Mouse (Mus musculus) hindbrain, embryonic 12.5 days (tissue): ENCODE results near the gene Wrap73. TPM values are rescaled to one million over a fixed set of nuclear protein-coding genes. Genes with fewer than 3 reads are reported as not detected.

Experiments used
- ATAC-seq: fragments of 200-750 bp; cut with Nextera tagmentation; 2 replicates; pipeline ENCODE4 v1.8.0; 2017; ENCODE audit warnings: moderate TSS enrichment; ENCODE audit not compliant: low FRiP score
- H3K27ac ChIP-seq: fragments of 300-500 bp; sonication (generic); 2 replicates; pipeline ENCODE4 v1.5.1; 2016; ENCODE audit warnings: mild to moderate bottlenecking
- H3K27me3 ChIP-seq: fragments of 300-500 bp; sonication (generic); 2 replicates; pipeline ENCODE4 v1.6.1; 2016; ENCODE audit warnings: mild to moderate bottlenecking
- H3K36me3 ChIP-seq: fragments of 300-500 bp; sonication (generic); 2 replicates; pipeline ENCODE4 v1.6.1; 2016; ENCODE audit warnings: mild to moderate bottlenecking
- H3K4me1 ChIP-seq: fragments of 300-500 bp; sonication (generic); 2 replicates; pipeline ENCODE4 v1.6.1; 2016
- H3K4me2 ChIP-seq: fragments of 300-500 bp; sonication (generic); replicated peaks from 2 replicates; pipeline ENCODE4 v1.6.1; 2016; ENCODE audit warnings: mild to moderate bottlenecking
- H3K4me3 ChIP-seq: fragments of 300-500 bp; sonication (generic); 2 replicates; pipeline ENCODE4 v1.5.1; 2016; ENCODE audit warnings: mild to moderate bottlenecking
- H3K9ac ChIP-seq: fragments of 300-500 bp; sonication (generic); 2 replicates; pipeline ENCODE4 v1.6.1; 2016; ENCODE audit warnings: mild to moderate bottlenecking, moderate library complexity
- H3K9me3 ChIP-seq: fragments of 300-500 bp; sonication (generic); replicated peaks from 2 replicates; pipeline ENCODE4 v1.6.1; 2016; ENCODE audit warnings: mild to moderate bottlenecking
- WGBS: fragments of 180-500 bp; shearing (Covaris S2); methylation state at CpG from one replicate; pipeline ENCODE4 v1.1.7; 2016; 5-methylcytosine and 5-hydroxymethylcytosine counted together
- polyA plus RNA-seq: library from polyadenylated mRNA; unstranded; fragments of >200 nt; fragmentation: Nextera tagmentation; extraction: Ambion mirVana; gene quantifications from 2 replicates; pipeline ENCODE4 v1.2.1, GENCODE M21; 2016

The Wrap73 gene
- polyA plus RNA-seq, 1 experiment from 2014 or later: 42.9 TPM

GRCm38 (mm10) chr4:154119208-154119607 is 23.0 kb upstream of the Wrap73 start:
- H3K36me3 ChIP-seq: no peaks in the 10 kb centered on the region
- ATAC-seq: no peak
- WGBS: 80% methylated on average over 9 of the region's 9 CpGs
- H3K27me3 ChIP-seq: peaks cover 8% of the 10 kb centered on the region; the same call in 1 of the 2 replicates
- no peaks in the 10 kb centered on the region for H3K4me1 ChIP-seq
- H3K9ac ChIP-seq: no peak overlapping the region
- no peaks in the 10 kb centered on the region for H3K9me3 ChIP-seq
- H3K4me2 ChIP-seq: no peak overlapping the region
- H3K4me3 ChIP-seq: no peak overlapping the region
- H3K27ac ChIP-seq: no peak overlapping the region

- 75% methylated on average over 11 of the region's 11 CpGs for WGBS
- Histone ChIP-seq H3K4me3 (no peak overlapping the region), H3K9ac (no peak overlapping the region), H3K27ac (no peak overlapping the region), H3K9me3 (no peaks in the 10 kb centered on the region), H3K27me3 (peaks cover 8% of the 10 kb centered on the region; the same call in 1 of the 2 replicates), H3K4me1 (no peaks in the 10 kb centered on the region), H3K4me2 (no peak overlapping the region), H3K36me3 (no peaks in the 10 kb centered on the region)
- ATAC-seq: no peak
These were observed 20.4 kb upstream of the Wrap73 start for GRCm38 (mm10) chr4:154121800-154122199.

- Histone ChIP-seq H3K9ac (no peak overlapping the region), H3K27ac (no peak overlapping the region), H3K4me3 (no peak overlapping the region), H3K27me3 (peaks cover 8% of the 10 kb centered on the region; the same call in 1 of the 2 replicates), H3K4me1 (no peaks in the 10 kb centered on the region), H3K4me2 (no peak overlapping the region), H3K9me3 (no peaks in the 10 kb centered on the region), H3K36me3 (no peaks in the 10 kb centered on the region)
- ATAC-seq: no peak
- WGBS: 78% methylated on average over 7 of the region's 7 CpGs
These were observed 19.8 kb upstream of the Wrap73 start for GRCm38 (mm10) chr4:154122374-154122773.

- 84% methylated on average over 6 of the region's 6 CpGs for WGBS
- H3K9me3 ChIP-seq: no peaks in the 10 kb centered on the region
- H3K4me1 ChIP-seq: no peaks in the 10 kb centered on the region
- H3K4me3 ChIP-seq: no peak overlapping the region
- H3K9ac ChIP-seq: no peak overlapping the region
- ATAC-seq: no peak
- H3K27ac ChIP-seq: no peak overlapping the region
- no peaks in the 10 kb centered on the region for H3K36me3 ChIP-seq
- peaks cover 10% of the 10 kb centered on the region for H3K27me3 ChIP-seq
- no peak overlapping the region for H3K4me2 ChIP-seq
These were observed 18.6 kb upstream of the Wrap73 start for GRCm38 (mm10) chr4:154123553-154123952.

- Histone ChIP-seq H3K4me1 (no peaks in the 10 kb centered on the region), H3K36me3 (no peaks in the 10 kb centered on the region), H3K4me3 (no peak overlapping the region), H3K4me2 (no peak overlapping the region), H3K27me3 (peaks cover 10% of the 10 kb centered on the region), H3K9ac (no peak overlapping the region), H3K27ac (no peak overlapping the region), H3K9me3 (no peaks in the 10 kb centered on the region)
- no peak for ATAC-seq
- 71% methylated on average over 5 of the region's 5 CpGs for WGBS
These were observed 17.0 kb upstream of the Wrap73 start for GRCm38 (mm10) chr4:154125202-154125601.

GRCm38 (mm10) chr4:154127273-154127672 is 14.9 kb upstream of the Wrap73 start:
- Histone ChIP-seq H3K9me3 (no peaks in the 10 kb centered on the region), H3K9ac (no peak overlapping the region), H3K4me1 (no peaks in the 10 kb centered on the region), H3K36me3 (no peaks in the 10 kb centered on the region), H3K27ac (no peak overlapping the region), H3K27me3 (peaks cover 7% of the 10 kb centered on the region), H3K4me2 (no peak overlapping the region), H3K4me3 (no peak overlapping the region)
- ATAC-seq: no peak
- 70% methylated on average over 3 of the region's 3 CpGs for WGBS

GRCm38 (mm10) chr4:154129950-154130349 is 12.2 kb upstream of the Wrap73 start:
- no peaks in the 10 kb centered on the region for H3K36me3 ChIP-seq
- no peaks in the 10 kb centered on the region for H3K4me1 ChIP-seq
- H3K27ac ChIP-seq: no peak overlapping the region
- no peak for ATAC-seq
- H3K4me3 ChIP-seq: no peak overlapping the region
- H3K9ac ChIP-seq: no peak overlapping the region
- peaks cover 22% of the 10 kb centered on the region for H3K27me3 ChIP-seq
- H3K4me2 ChIP-seq: no peak overlapping the region
- H3K9me3 ChIP-seq: no peaks in the 10 kb centered on the region

GRCm38 (mm10) chr4:154131894-154132293 is 10.3 kb upstream of the Wrap73 start:
- ATAC-seq: no peak
- H3K36me3 ChIP-seq: no peaks in the 10 kb centered on the region
- no peaks in the 10 kb centered on the region for H3K9me3 ChIP-seq
- no peak overlapping the region for H3K4me3 ChIP-seq
- no peak overlapping the region for H3K9ac ChIP-seq
- 86% methylated on average over 4 of the region's 4 CpGs for WGBS
- H3K4me1 ChIP-seq: no peaks in the 10 kb centered on the region
- H3K27ac ChIP-seq: no peak overlapping the region
- H3K4me2 ChIP-seq: no peak overlapping the region
- peaks cover 41% of the 10 kb centered on the region for H3K27me3 ChIP-seq

GRCm38 (mm10) chr4:154134803-154135202 is 7.4 kb upstream of the Wrap73 start:
- no peak overlapping the region for H3K4me3 ChIP-seq
- no peak for ATAC-seq
- H3K9ac ChIP-seq: no peak overlapping the region
- 57% methylated on average over 4 of the region's 4 CpGs for WGBS
- H3K9me3 ChIP-seq: no peaks in the 10 kb centered on the region
- no peaks in the 10 kb centered on the region for H3K36me3 ChIP-seq
- H3K27me3 ChIP-seq: peaks cover 68% of the 10 kb centered on the region
- H3K27ac ChIP-seq: no peak overlapping the region
- H3K4me2 ChIP-seq: no peak overlapping the region
- H3K4me1 ChIP-seq: peaks cover 7% of the 10 kb centered on the region

- Histone ChIP-seq H3K27ac (no peak overlapping the region), H3K4me2 (no peak overlapping the region), H3K4me3 (no peak overlapping the region), H3K9ac (no peak overlapping the region), H3K4me1 (peaks cover 23% of the 10 kb centered on the region), H3K27me3 (peaks cover 87% of the 10 kb centered on the region), H3K36me3 (no peaks in the 10 kb centered on the region), H3K9me3 (no peaks in the 10 kb centered on the region)
- WGBS: 64% methylated on average over 5 of the region's 5 CpGs
- ATAC-seq: no peak
These were observed 5.0 kb upstream of the Wrap73 start for GRCm38 (mm10) chr4:154137139-154137538.

GRCm38 (mm10) chr4:154139671-154140181 is 2.4 kb upstream of the Wrap73 start:
- H3K27me3 ChIP-seq: peaks cover 70% of the 10 kb centered on the region

GRCm38 (mm10) chr4:154140182-154140212 is 2.2 kb upstream of the Wrap73 start, which contains the start of gene Trp73:
Gene Trp73 (minus strand): TSS chr4:154140208.
- 0% methylated on average over 3 of the region's 4 CpGs for whole genome bisulfite sequencing
- no peak for ATAC-seq

More at GRCm38 (mm10) chr4:154139671-154140181, 2.4 kb upstream of the Wrap73 start:
- 0 out of 2 replicates have a peak, but pooled peaks have one; percentile 17 for ATAC-seq
- Histone ChIP-seq H3K36me3 (no peaks in the 10 kb centered on the region), H3K4me1 (peaks cover 33% of the 10 kb centered on the region), H3K9me3 (no peaks in the 10 kb centered on the region), H3K9ac (peak overlapping the region; percentile 46), H3K27ac (no peak overlapping the region), H3K4me2 (peak overlapping the region; percentile 78), H3K4me3 (peak overlapping the region; percentile 42)
- whole genome bisulfite sequencing: under 1% methylated on average over 47 of the region's 59 CpGs

GRCm38 (mm10) chr4:154140213-154141008 is 1.8 kb upstream of the Wrap73 start:
- H3K27ac ChIP-seq: no peak overlapping the region
- 1% methylated on average over 46 of the region's 46 CpGs for WGBS

More at GRCm38 (mm10) chr4:154140182-154140212, 2.2 kb upstream of the Wrap73 start, which contains the start of gene Trp73:
- Histone ChIP-seq H3K9ac (peak within 1 kb of the TSS; percentile 46), H3K4me2 (peak within 1 kb of the TSS; percentile 78), H3K36me3 (no peaks in the 10 kb centered on the region), H3K4me3 (peak within 1 kb of the TSS; percentile 42), H3K27me3 (peaks cover 68% of the 10 kb centered on the region), H3K27ac (no peak within 1 kb of the TSS), H3K4me1 (peaks cover 33% of the 10 kb centered on the region), H3K9me3 (no peaks in the 10 kb centered on the region)

More at GRCm38 (mm10) chr4:154140213-154141008, 1.8 kb upstream of the Wrap73 start:
- Histone ChIP-seq H3K4me1 (peaks cover 33% of the 10 kb centered on the region), H3K36me3 (no peaks in the 10 kb centered on the region), H3K9me3 (no peaks in the 10 kb centered on the region), H3K27me3 (peaks cover 63% of the 10 kb centered on the region), H3K4me2 (peak overlapping the region; percentile 78), H3K9ac (peak overlapping the region; percentile 46), H3K4me3 (peak overlapping the region; percentile 42)
- ATAC-seq: 0 out of 2 replicates have a peak, but pooled peaks have one; percentile 10
